Mouse (Mus musculus) neural tube, embryonic 12.5 days (tissue): ENCODE measurements around the gene Otud4. TPM values are rescaled to one million over a fixed set of nuclear protein-coding genes. Genes with fewer than 3 reads are reported as not detected.
A peak's percentile ranks its signal among the peaks of the same experiment; 100 is the strongest.

Experiments used
- ATAC-seq: fragments of 200-750 bp; cut with Nextera tagmentation; 2 replicates; pipeline ENCODE4 v1.8.0; 2017; ENCODE audit warnings: low read depth, mild to moderate bottlenecking, moderate TSS enrichment, moderate library complexity; ENCODE audit not compliant: low FRiP score
- H3K27ac ChIP-seq: fragments of 300-500 bp; sonication (generic); 2 replicates; pipeline ENCODE4 v1.5.1; 2016
- H3K27me3 ChIP-seq: fragments of 300-500 bp; sonication (generic); replicated peaks from 2 replicates; pipeline ENCODE4 v1.6.1; 2016; ENCODE audit warnings: mild to moderate bottlenecking
- H3K36me3 ChIP-seq: fragments of 300-500 bp; sonication (generic); 2 replicates; pipeline ENCODE4 v1.6.1; 2016; ENCODE audit warnings: mild to moderate bottlenecking
- H3K4me1 ChIP-seq: fragments of 300-500 bp; sonication (generic); 2 replicates; pipeline ENCODE4 v1.6.1; 2016
- H3K4me2 ChIP-seq: fragments of 300-500 bp; sonication (generic); replicated peaks from 2 replicates; pipeline ENCODE4 v1.6.1; 2016; ENCODE audit warnings: mild to moderate bottlenecking
- H3K4me3 ChIP-seq: fragments of 300-500 bp; sonication (generic); 2 replicates; pipeline ENCODE4 v1.5.1; 2016
- H3K9ac ChIP-seq: fragments of 300-500 bp; sonication (generic); 2 replicates; pipeline ENCODE4 v1.6.1; 2016; ENCODE audit warnings: mild to moderate bottlenecking
- H3K9me3 ChIP-seq: fragments of 300-500 bp; sonication (generic); 2 replicates; pipeline ENCODE4 v1.6.1; 2016; ENCODE audit warnings: mild to moderate bottlenecking
- WGBS: fragments of 180-500 bp; shearing (Covaris S2); methylation state at CpG from one replicate; pipeline ENCODE4 v1.1.7; 2016; 5-methylcytosine and 5-hydroxymethylcytosine counted together
- polyA plus RNA-seq: library from polyadenylated mRNA; unstranded; fragments of >200 nt; fragmentation: Nextera tagmentation; extraction: Ambion mirVana; gene quantifications from 2 replicates; pipeline ENCODE4 v1.2.1, GENCODE M21; 2016

The Otud4 gene
- polyA plus RNA-seq, 1 experiment from 2014 or later = 18.3 TPM

DNA sequence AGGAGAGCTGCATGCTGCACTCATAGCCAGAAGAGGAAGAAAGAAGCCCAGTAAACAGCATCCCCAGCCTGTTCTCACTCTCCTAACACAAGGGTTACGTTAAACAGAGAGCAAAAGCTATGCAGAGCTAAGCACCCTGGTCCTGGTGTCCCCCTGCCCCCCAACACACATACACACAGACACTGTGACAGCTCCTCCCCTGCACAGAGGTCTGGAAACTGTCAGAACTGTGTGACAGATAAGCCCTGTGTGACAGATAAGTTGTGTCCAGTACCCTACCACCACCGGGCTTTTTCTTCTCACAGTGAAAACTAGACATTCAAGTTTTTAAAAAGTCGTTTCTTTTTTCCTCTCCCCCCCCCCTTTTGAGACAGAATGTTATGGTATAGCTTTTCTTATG, 19.4 kb upstream of the Otud4 start:
- Histone ChIP-seq H3K4me3 (no peak overlapping the region), H3K36me3 (no peaks in the 10 kb centered on the region), H3K27me3 (no peaks in the 10 kb centered on the region), H3K4me2 (no peak overlapping the region), H3K9me3 (no peaks in the 10 kb centered on the region), H3K4me1 (peaks cover 12% of the 10 kb centered on the region; the same call in 1 of the 2 replicates), H3K9ac (no peak overlapping the region), H3K27ac (no peak overlapping the region)
- no peak; the same call in 1 of the 2 replicates for ATAC-seq
- WGBS = 40% methylated on average over 3 of the region's 3 CpGs

DNA sequence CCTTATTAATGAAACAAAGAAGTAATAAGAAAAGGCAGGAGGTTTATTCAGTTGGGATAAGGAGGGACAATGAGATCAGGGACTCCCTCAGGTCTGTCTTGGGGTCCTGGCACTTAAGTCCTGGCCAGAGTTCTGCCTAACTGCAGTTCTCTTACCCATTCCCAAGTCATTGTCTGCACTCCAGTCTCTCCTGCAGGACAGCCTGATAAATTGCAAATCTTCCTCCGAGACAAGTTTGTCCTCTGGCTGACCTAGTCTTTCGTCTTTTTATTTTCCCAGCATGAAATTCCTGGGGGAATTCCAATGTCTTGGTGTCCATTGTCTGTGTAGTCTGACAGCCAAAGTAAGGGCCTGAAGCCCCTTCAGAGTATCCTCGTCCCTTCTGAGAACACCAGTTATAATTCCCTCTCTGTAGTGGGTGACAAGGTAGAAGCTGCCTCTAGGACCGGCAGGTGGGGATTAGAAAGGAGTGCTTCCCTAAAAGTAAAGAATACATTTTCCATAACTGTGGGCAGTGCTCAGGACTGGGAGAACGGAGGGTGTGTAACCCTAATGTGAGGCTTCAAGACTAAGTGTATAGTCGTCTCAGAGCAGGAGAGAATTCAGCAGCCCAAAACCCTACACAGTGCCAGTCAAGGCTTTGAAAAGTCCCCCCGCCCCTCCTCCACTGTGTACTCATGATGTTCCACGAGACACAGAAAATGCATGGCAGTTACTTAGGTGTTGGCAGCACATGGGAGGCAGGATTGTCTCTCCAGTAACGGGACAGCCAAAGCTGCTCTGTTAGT, 18.7 kb upstream of the Otud4 start:
- H3K36me3 ChIP-seq = no peaks in the 10 kb centered on the region
- H3K9ac ChIP-seq = no peak overlapping the region
- H3K4me2 ChIP-seq = no peak overlapping the region
- no peaks in the 10 kb centered on the region for H3K27me3 ChIP-seq
- no peaks in the 10 kb centered on the region for H3K9me3 ChIP-seq
- no peak overlapping the region for H3K27ac ChIP-seq
- peaks cover 12% of the 10 kb centered on the region; the same call in 1 of the 2 replicates for H3K4me1 ChIP-seq
- WGBS = 24% methylated on average over 9 of the region's 9 CpGs
- peak; percentile 68; the same call in 1 of the 2 replicates for ATAC-seq
- no peak overlapping the region for H3K4me3 ChIP-seq

DNA sequence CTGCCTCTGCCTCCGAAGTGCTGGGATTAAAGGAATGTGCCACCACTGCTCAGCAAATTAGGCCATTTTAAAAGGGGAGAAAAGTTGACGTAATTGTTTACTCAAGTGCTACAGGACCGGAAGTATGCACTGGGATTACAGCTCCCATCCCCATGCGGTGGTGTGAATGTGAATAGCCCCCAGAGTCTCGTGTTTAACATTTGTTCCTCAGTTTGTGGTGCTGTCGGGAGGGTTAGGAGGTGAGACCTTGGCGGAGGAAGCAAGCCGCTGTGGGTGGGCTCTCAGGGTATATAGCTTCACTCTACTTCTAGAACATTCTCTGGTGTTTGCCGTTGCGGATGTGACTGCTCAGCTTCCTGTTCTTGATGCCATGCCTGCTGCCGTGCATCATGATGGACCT, 17.1 kb upstream of the Otud4 start:
- Histone ChIP-seq H3K27me3 (no peaks in the 10 kb centered on the region), H3K4me2 (no peak overlapping the region), H3K36me3 (no peaks in the 10 kb centered on the region), H3K27ac (no peak overlapping the region), H3K4me3 (no peak overlapping the region), H3K4me1 (peaks cover 12% of the 10 kb centered on the region; the same call in 1 of the 2 replicates), H3K9me3 (no peaks in the 10 kb centered on the region), H3K9ac (no peak overlapping the region)
- ATAC-seq = no peak
- WGBS = 78% methylated on average over 11 of the region's 11 CpGs

DNA sequence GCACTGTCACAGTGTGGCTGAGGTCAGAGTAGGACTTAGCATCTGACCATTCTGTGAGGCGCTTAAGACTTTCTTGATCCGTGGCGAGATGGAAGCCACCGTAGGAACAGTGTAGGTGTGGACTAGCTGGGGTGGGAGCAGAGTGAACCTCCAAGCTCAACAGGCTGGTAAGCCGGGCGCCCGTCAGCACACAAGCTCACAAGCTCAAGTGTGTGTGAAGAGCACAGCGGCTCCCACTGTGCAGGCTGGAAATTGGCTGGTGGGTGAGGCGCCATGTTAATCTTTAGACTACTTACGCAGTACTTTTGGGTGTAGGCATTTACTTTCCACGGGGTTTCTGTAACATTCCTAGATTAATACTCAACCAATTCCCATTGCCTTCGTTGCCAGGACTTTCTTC, 16.1 kb upstream of the Otud4 start:
- no peaks in the 10 kb centered on the region for H3K27me3 ChIP-seq
- H3K27ac ChIP-seq = no peak overlapping the region
- WGBS = 94% methylated on average over 12 of the region's 12 CpGs
- H3K36me3 ChIP-seq = no peaks in the 10 kb centered on the region
- no peak for ATAC-seq
- no peak overlapping the region for H3K4me2 ChIP-seq
- H3K9me3 ChIP-seq = no peaks in the 10 kb centered on the region
- H3K9ac ChIP-seq = no peak overlapping the region
- H3K4me1 ChIP-seq = peaks cover 12% of the 10 kb centered on the region; the same call in 1 of the 2 replicates
- H3K4me3 ChIP-seq = no peak overlapping the region

DNA sequence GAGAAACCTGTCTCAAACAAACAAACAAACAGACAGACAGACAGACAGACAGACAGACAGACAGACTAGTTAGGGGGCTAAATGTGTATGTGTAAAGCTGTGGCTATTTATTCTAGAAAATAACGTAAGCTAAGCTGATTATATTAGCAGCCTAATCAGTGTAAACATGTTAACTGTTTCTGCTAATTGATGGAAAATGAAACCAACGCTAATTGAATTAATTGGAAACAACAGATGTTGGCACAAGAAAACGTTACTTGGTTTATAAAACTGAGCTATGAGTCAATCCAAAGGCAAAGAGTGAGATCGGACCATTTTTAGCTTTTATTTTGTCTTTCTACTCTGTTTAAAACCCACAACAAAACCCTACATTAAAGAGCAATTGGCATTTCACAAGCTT, 15.0 kb upstream of the Otud4 start:
- H3K9me3 ChIP-seq = no peaks in the 10 kb centered on the region
- 90% methylated on average over 4 of the region's 4 CpGs for WGBS
- no peaks in the 10 kb centered on the region for H3K36me3 ChIP-seq
- H3K4me3 ChIP-seq = no peak overlapping the region
- no peaks in the 10 kb centered on the region for H3K27me3 ChIP-seq
- H3K4me2 ChIP-seq = no peak overlapping the region
- H3K4me1 ChIP-seq = peaks cover 12% of the 10 kb centered on the region; the same call in 1 of the 2 replicates
- H3K9ac ChIP-seq = no peak overlapping the region
- H3K27ac ChIP-seq = no peak overlapping the region
- ATAC-seq = no peak

DNA sequence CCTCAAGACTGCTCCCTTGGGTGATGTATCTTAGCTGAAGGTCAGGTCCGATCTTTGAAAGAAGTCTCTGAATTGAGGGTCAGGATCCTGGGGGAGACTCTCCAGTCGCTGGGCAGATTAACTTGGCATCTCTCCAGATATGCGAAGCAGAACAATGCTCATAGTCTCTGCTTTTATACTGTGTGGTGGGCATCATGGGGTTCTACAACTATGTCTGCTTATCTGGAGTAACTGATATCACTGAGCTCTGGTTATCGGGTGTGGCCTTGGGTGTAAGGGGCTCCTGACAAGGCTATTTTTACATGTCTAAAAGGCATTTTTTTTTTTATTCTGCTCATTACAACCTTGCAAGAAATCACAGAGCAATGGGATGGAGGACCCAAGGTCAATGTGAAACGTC, 13.2 kb upstream of the Otud4 start:
- H3K4me1 ChIP-seq = no peaks in the 10 kb centered on the region
- H3K36me3 ChIP-seq = no peaks in the 10 kb centered on the region
- 78% methylated on average over 5 of the region's 5 CpGs for WGBS
- H3K27ac ChIP-seq = no peak overlapping the region
- no peak for ATAC-seq
- H3K9ac ChIP-seq = no peak overlapping the region
- H3K4me3 ChIP-seq = no peak overlapping the region
- H3K9me3 ChIP-seq = no peaks in the 10 kb centered on the region
- no peak overlapping the region for H3K4me2 ChIP-seq
- H3K27me3 ChIP-seq = no peaks in the 10 kb centered on the region

DNA sequence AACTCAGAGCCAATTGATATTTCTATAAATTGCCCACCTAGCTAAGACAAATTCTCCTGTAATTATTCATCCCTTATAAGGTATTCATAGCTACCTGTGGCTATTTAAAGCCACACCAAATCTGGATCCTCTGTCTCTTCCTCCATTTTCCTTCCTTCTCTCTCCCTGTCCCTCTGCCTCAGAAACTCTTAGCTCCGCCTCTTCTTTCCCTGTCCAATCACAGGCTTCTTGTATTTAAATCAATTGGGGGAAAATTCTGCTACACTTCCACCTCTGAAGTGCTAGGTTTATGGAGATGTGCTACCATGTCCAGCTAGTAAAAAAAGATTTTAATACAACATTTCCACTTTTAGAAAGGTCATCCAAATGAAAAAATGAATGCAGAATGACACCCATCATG, 3.9 kb upstream of the Otud4 start:
- WGBS = 95% methylated on average over 1 of the region's 1 CpGs
- Histone ChIP-seq H3K9ac (no peak overlapping the region), H3K27me3 (no peaks in the 10 kb centered on the region), H3K4me3 (no peak overlapping the region), H3K27ac (no peak overlapping the region), H3K9me3 (no peaks in the 10 kb centered on the region), H3K36me3 (no peaks in the 10 kb centered on the region), H3K4me1 (no peaks in the 10 kb centered on the region), H3K4me2 (no peak overlapping the region)
- no peak for ATAC-seq

DNA sequence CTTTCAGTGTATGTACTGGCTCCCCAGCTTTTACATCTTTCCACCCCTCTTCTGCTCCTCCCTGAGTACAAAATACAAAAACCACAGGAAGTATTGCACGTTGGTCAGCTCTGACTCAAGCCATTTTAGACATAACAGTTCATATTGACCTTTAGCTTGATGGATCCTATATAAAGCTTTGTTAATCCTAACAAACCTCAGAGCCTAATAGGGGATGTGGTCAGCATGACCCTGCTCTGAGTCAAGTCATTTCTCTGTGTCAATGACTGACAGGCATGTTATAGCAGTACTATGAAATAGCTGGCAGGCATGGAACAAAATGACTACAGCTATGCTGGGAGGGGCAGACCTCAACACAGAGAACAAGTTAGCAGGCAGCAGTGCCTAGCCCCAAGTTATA, 3.3 kb upstream of the Otud4 start:
- no peak overlapping the region for H3K4me2 ChIP-seq
- H3K27ac ChIP-seq = no peak overlapping the region
- H3K36me3 ChIP-seq = no peaks in the 10 kb centered on the region
- H3K4me1 ChIP-seq = peaks cover 7% of the 10 kb centered on the region
- H3K4me3 ChIP-seq = no peak overlapping the region
- no peaks in the 10 kb centered on the region for H3K27me3 ChIP-seq
- no peak overlapping the region for H3K9ac ChIP-seq
- 75% methylated on average over 1 of the region's 1 CpGs for WGBS
- ATAC-seq = no peak
- H3K9me3 ChIP-seq = no peaks in the 10 kb centered on the region

DNA sequence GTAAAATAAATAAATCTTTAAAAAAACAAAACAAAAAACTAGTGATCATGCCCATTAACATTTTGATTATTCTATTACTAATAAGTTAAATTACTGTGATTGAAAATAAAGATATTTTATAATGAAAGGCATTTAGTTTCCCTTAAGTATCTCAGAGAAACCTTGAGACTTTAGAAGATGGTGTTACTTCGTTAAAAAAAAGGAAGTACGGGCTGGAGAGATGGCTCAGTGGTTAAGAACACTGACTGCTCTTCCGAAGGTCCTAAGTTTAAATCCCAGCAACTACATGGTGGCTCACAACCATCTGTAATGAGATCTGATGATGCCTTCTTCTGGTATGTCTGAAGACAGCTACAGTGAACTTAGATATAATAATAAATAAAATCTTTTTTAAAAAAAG, 2.2 kb upstream of the Otud4 start:
- no peaks in the 10 kb centered on the region for H3K36me3 ChIP-seq
- no peaks in the 10 kb centered on the region for H3K9me3 ChIP-seq
- WGBS = 91% methylated on average over 3 of the region's 3 CpGs
- peaks cover 17% of the 10 kb centered on the region for H3K4me1 ChIP-seq
- H3K27ac ChIP-seq = no peak overlapping the region
- no peaks in the 10 kb centered on the region for H3K27me3 ChIP-seq
- ATAC-seq = no peak
- H3K9ac ChIP-seq = no peak overlapping the region
- H3K4me3 ChIP-seq = no peak overlapping the region
- no peak overlapping the region for H3K4me2 ChIP-seq

DNA sequence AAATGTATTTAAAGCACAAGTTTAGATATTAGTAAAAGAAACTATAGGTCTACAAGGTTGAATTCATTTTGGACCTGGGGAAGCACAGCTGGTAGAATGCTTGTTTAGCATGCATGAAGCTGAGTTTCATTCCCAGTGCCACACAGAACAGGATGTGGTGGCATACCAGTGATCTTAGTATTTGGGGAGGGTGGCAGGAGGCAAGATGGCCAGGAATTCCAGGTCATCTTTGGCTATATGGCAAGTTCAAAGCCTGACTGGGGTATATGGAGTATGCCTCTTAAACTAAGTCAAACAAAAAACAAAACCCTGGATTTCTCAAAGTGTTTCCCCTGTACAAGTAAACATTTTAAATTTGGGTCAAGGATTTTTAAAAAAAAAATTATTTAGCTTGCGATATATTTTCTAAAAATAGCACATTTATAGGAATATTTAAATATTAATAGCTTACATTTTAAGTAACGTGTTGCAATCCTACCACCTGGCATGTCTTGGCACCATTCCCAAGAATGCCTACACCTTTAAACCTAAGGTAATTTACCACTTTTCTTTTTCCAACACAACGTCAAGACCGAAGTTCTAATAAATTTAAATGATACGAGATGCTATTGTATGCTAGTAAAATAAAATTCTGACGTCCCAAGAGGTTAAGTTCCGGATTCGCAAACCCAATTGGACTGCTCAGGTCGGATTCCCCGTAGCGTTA, 1.3 kb upstream of the Otud4 start:
- Histone ChIP-seq H3K36me3 (no peaks in the 10 kb centered on the region), H3K9ac (peak overlapping the region; percentile 74; the same call in 1 of the 2 replicates), H3K27ac (0 out of 2 replicates have a peak overlapping the region, but pooled peaks have one; percentile 90), H3K9me3 (no peaks in the 10 kb centered on the region), H3K4me3 (peak overlapping the region; percentile 90; the same call in 1 of the 2 replicates), H3K4me2 (peak overlapping the region; percentile 64), H3K27me3 (no peaks in the 10 kb centered on the region), H3K4me1 (peaks cover 22% of the 10 kb centered on the region)
- no peak for ATAC-seq
- WGBS = 14% methylated on average over 11 of the region's 11 CpGs

DNA sequence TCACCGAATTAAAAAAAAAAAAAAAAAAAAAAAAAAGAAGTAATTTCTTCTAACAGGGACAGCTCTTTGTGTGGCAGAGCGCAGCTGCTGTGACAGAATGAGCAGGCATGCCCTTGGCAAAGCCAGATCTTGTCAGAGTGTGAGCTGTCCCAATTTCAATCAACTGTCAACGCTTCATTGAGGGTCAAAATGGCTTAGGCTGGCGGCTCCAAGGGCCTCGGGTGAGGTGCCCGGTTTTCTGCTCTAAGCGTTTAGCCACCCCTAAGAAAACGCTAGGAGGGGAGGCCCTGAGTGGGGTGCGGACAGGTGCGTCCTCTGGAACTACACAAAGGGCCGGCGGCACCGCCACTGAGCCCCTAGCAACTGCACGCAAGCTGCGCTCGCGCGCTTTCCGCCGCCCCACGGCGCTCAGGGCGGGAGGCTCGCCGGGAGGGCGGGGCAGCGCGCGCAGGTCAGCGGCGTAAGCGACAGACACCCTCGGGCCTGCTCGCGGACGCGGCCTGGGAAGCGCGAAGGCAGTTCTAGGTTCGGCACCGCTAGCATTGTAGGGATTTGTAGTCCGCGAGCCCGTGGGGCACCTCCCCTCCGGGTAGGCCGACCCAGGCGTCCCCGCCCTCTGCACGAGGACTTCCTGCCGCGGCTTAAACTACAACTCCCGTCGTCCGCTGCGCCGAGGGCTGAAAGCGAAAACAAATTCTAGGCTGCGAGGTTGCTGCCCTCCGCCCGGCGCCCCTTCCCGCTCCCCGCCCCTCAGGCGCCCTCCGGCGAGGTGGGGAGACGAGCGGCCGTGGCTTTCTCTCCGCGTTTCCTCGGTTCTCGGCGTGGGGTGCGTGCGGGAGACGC, 490 bp upstream of the Otud4 start:
- no peaks in the 10 kb centered on the region for H3K27me3 ChIP-seq
- no peaks in the 10 kb centered on the region for H3K9me3 ChIP-seq
- peak; percentile 99 for ATAC-seq
- peak overlapping the region; percentile 90 for H3K27ac ChIP-seq
- WGBS = under 1% methylated on average over 77 of the region's 77 CpGs
- H3K4me2 ChIP-seq = peak overlapping the region; percentile 64
- peak overlapping the region; percentile 89 for H3K9ac ChIP-seq
- peaks cover 5% of the 10 kb centered on the region; the same call in 1 of the 2 replicates for H3K36me3 ChIP-seq
- H3K4me3 ChIP-seq = peak overlapping the region; percentile 90
- peaks cover 22% of the 10 kb centered on the region for H3K4me1 ChIP-seq

DNA sequence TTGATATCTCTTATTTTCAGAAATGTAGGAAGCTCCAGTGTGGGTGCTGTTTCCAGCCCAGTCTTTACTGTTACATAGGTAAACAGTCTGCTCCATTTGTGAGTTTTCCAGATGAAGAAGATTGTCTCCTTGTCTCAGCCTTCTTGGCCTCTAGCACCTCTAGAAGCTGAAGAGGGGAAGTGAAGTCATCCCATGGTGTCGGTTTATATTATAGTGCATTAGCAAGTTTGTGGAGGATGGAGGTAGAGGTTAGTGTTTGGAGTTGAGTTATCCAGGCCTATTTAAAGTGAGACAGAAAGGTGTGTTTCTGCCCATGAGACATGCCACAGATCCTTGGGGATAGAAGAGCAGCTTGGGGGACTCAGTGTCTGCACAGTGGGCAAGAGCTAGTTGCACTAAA, 1.7 kb downstream of the Otud4 start:
- Histone ChIP-seq H3K4me1 (peaks cover 22% of the 10 kb centered on the region), H3K27ac (no peak overlapping the region), H3K27me3 (no peaks in the 10 kb centered on the region), H3K4me3 (peak overlapping the region; percentile 90), H3K36me3 (peaks cover 21% of the 10 kb centered on the region; the same call in 1 of the 2 replicates), H3K9me3 (no peaks in the 10 kb centered on the region), H3K9ac (no peak overlapping the region), H3K4me2 (peak overlapping the region; percentile 64)
- no peak for ATAC-seq
- 28% methylated on average over 1 of the region's 1 CpGs for WGBS
